Mouse (Mus musculus): Measurements from ENCODE around the gene Zfp36. TPM values are rescaled to one million over a fixed set of nuclear protein-coding genes. Genes with fewer than 3 reads are reported as not detected.
A peak's percentile ranks its signal among the peaks of the same experiment; 100 is the strongest.

Zfp36 gene
- polyA plus RNA-seq, 1 experiment from 2014 or later = 17.9 TPM

GRCm38 (mm10) chr7:28361647-28362341 lies 18.3 kb downstream of the Zfp36 start:
- 92% methylated on average over 20 of the region's 20 CpGs for WGBS
- no peak overlapping the region for H3K9ac ChIP-seq
- H3K27ac ChIP-seq = no peak overlapping the region

GRCm38 (mm10) chr7:28360291-28360690 lies 19.8 kb downstream of the Zfp36 start:
- Histone ChIP-seq H3K4me3 (no peak overlapping the region), H3K27ac (no peak overlapping the region), H3K9me3 (no peaks in the 10 kb centered on the region), H3K36me3 (peaks cover 55% of the 10 kb centered on the region), H3K4me2 (no peak overlapping the region), H3K27me3 (no peaks in the 10 kb centered on the region), H3K4me1 (peaks cover 26% of the 10 kb centered on the region), H3K9ac (no peak overlapping the region)
- 87% methylated on average over 6 of the region's 6 CpGs for WGBS
- ATAC-seq (ENCODE audit: borderline replicate concordance, extremely low read depth, low FRiP score, low TSS enrichment) = no peak

More at GRCm38 (mm10) chr7:28361647-28362341, 18.3 kb downstream of the Zfp36 start:
- H3K4me2 ChIP-seq = no peak overlapping the region
- H3K9me3 ChIP-seq = no peaks in the 10 kb centered on the region
- no peak overlapping the region for H3K4me3 ChIP-seq
- H3K36me3 ChIP-seq = peaks cover 70% of the 10 kb centered on the region
- no peaks in the 10 kb centered on the region for H3K27me3 ChIP-seq
- peaks cover 23% of the 10 kb centered on the region for H3K4me1 ChIP-seq
- ATAC-seq (ENCODE audit: borderline replicate concordance, extremely low read depth, low FRiP score, low TSS enrichment) = no peak

GRCm38 (mm10) chr7:28359854-28360253 lies 20.2 kb downstream of the Zfp36 start:
- Histone ChIP-seq H3K9me3 (no peaks in the 10 kb centered on the region), H3K4me2 (no peak overlapping the region), H3K4me1 (peaks cover 26% of the 10 kb centered on the region), H3K4me3 (no peak overlapping the region), H3K27me3 (no peaks in the 10 kb centered on the region), H3K36me3 (peaks cover 54% of the 10 kb centered on the region), H3K9ac (no peak overlapping the region), H3K27ac (no peak overlapping the region)
- WGBS = 84% methylated on average over 10 of the region's 10 CpGs
- no peak for ATAC-seq (ENCODE audit: borderline replicate concordance, extremely low read depth, low FRiP score, low TSS enrichment)

- no peak for ATAC-seq (ENCODE audit: borderline replicate concordance, extremely low read depth, low FRiP score, low TSS enrichment)
- WGBS = 48% methylated on average over 7 of the region's 7 CpGs
- H3K9me3 ChIP-seq = no peaks in the 10 kb centered on the region
- no peaks in the 10 kb centered on the region for H3K27me3 ChIP-seq
- peaks cover 26% of the 10 kb centered on the region for H3K4me1 ChIP-seq
- H3K9ac ChIP-seq = no peak overlapping the region
- H3K4me3 ChIP-seq = no peak overlapping the region
- no peak overlapping the region for H3K4me2 ChIP-seq
- peak overlapping the region; percentile 85 for H3K27ac ChIP-seq
- H3K36me3 ChIP-seq = peaks cover 53% of the 10 kb centered on the region
Measured at GRCm38 (mm10) chr7:28358431-28358830, 21.6 kb downstream of the Zfp36 start.

GRCm38 (mm10) chr7:28357984-28358383 lies 22.1 kb downstream of the Zfp36 start:
- H3K4me2 ChIP-seq = 0 out of 2 replicates have a peak overlapping the region, but pooled peaks have one; percentile 0
- peak overlapping the region; percentile 85 for H3K27ac ChIP-seq
- no peak overlapping the region for H3K9ac ChIP-seq
- no peaks in the 10 kb centered on the region for H3K27me3 ChIP-seq
- WGBS = 3% methylated on average over 5 of the region's 5 CpGs
- no peaks in the 10 kb centered on the region for H3K9me3 ChIP-seq
- peaks cover 54% of the 10 kb centered on the region for H3K36me3 ChIP-seq
- H3K4me1 ChIP-seq = peaks cover 26% of the 10 kb centered on the region
- no peak overlapping the region for H3K4me3 ChIP-seq
- ATAC-seq (ENCODE audit: borderline replicate concordance, extremely low read depth, low FRiP score, low TSS enrichment) = no peak

GRCm38 (mm10) chr7:28356981-28357380 lies 23.1 kb downstream of the Zfp36 start:
- peak; percentile 66 for ATAC-seq (ENCODE audit: borderline replicate concordance, extremely low read depth, low FRiP score, low TSS enrichment)
- no peaks in the 10 kb centered on the region for H3K27me3 ChIP-seq
- WGBS = 9% methylated on average over 5 of the region's 5 CpGs
- H3K36me3 ChIP-seq = peaks cover 59% of the 10 kb centered on the region
- no peak overlapping the region; the same call in 1 of the 2 replicates for H3K9ac ChIP-seq
- peak overlapping the region; percentile 85 for H3K27ac ChIP-seq
- H3K4me3 ChIP-seq = no peak overlapping the region
- peaks cover 29% of the 10 kb centered on the region for H3K4me1 ChIP-seq
- no peak overlapping the region for H3K4me2 ChIP-seq
- no peaks in the 10 kb centered on the region for H3K9me3 ChIP-seq

GRCm38 (mm10) chr7:28355221-28355620 lies 24.8 kb downstream of the Zfp36 start:
- Histone ChIP-seq H3K27ac (no peak overlapping the region), H3K4me3 (no peak overlapping the region), H3K9me3 (no peaks in the 10 kb centered on the region), H3K4me2 (no peak overlapping the region), H3K4me1 (peaks cover 35% of the 10 kb centered on the region), H3K27me3 (no peaks in the 10 kb centered on the region), H3K9ac (no peak overlapping the region), H3K36me3 (peaks cover 44% of the 10 kb centered on the region)
- WGBS = 76% methylated on average over 3 of the region's 3 CpGs
- no peak for ATAC-seq (ENCODE audit: borderline replicate concordance, extremely low read depth, low FRiP score, low TSS enrichment)

- 86% methylated on average over 3 of the region's 3 CpGs for WGBS
- Histone ChIP-seq H3K4me2 (no peak overlapping the region), H3K36me3 (peaks cover 38% of the 10 kb centered on the region), H3K4me3 (no peak overlapping the region), H3K9ac (no peak overlapping the region), H3K4me1 (peaks cover 41% of the 10 kb centered on the region), H3K27ac (no peak overlapping the region), H3K9me3 (no peaks in the 10 kb centered on the region), H3K27me3 (no peaks in the 10 kb centered on the region)
- ATAC-seq (ENCODE audit: borderline replicate concordance, extremely low read depth, low FRiP score, low TSS enrichment) = no peak
Measured at GRCm38 (mm10) chr7:28354596-28354995, 25.5 kb downstream of the Zfp36 start.

GRCm38 (mm10) chr7:28354113-28354581 lies 25.9 kb downstream of the Zfp36 start:
- H3K4me2 ChIP-seq = no peak overlapping the region
- H3K4me3 ChIP-seq = no peak overlapping the region
- H3K9ac ChIP-seq = no peak overlapping the region
- ATAC-seq (ENCODE audit: borderline replicate concordance, extremely low read depth, low FRiP score, low TSS enrichment) = no peak
- WGBS = 84% methylated on average over 3 of the region's 3 CpGs
- no peaks in the 10 kb centered on the region for H3K27me3 ChIP-seq
- peaks cover 45% of the 10 kb centered on the region for H3K4me1 ChIP-seq
- H3K27ac ChIP-seq = no peak overlapping the region
- H3K9me3 ChIP-seq = no peaks in the 10 kb centered on the region
- peaks cover 35% of the 10 kb centered on the region for H3K36me3 ChIP-seq

- Histone ChIP-seq H3K27ac (no peak overlapping the region), H3K9me3 (no peaks in the 10 kb centered on the region), H3K9ac (no peak overlapping the region), H3K36me3 (peaks cover 33% of the 10 kb centered on the region), H3K27me3 (no peaks in the 10 kb centered on the region), H3K4me3 (no peak overlapping the region), H3K4me2 (no peak overlapping the region), H3K4me1 (peaks cover 37% of the 10 kb centered on the region)
- 89% methylated on average over 2 of the region's 2 CpGs for WGBS
- ATAC-seq (ENCODE audit: borderline replicate concordance, extremely low read depth, low FRiP score, low TSS enrichment) = no peak
Measured at GRCm38 (mm10) chr7:28353267-28353666, 26.8 kb downstream of the Zfp36 start.

GRCm38 (mm10) chr7:28351676-28352191 lies 28.3 kb downstream of the Zfp36 start:
- no peak for ATAC-seq (ENCODE audit: borderline replicate concordance, extremely low read depth, low FRiP score, low TSS enrichment)
- peaks cover 33% of the 10 kb centered on the region for H3K36me3 ChIP-seq
- no peaks in the 10 kb centered on the region for H3K9me3 ChIP-seq
- no peaks in the 10 kb centered on the region for H3K27me3 ChIP-seq
- peaks cover 23% of the 10 kb centered on the region for H3K4me1 ChIP-seq
- WGBS = 27% methylated on average over 4 of the region's 4 CpGs
- peak overlapping the region; percentile 70 for H3K4me2 ChIP-seq
- no peak overlapping the region for H3K27ac ChIP-seq
- peak overlapping the region; percentile 79 for H3K4me3 ChIP-seq
- H3K9ac ChIP-seq = peak overlapping the region; percentile 95

GRCm38 (mm10) chr7:28350155-28350883 lies 29.7 kb downstream of the Zfp36 start, which contains the start of gene Rps16:
Gene Rps16 (plus strand): TSS chr7:28350652.
- Histone ChIP-seq H3K36me3 (peaks cover 33% of the 10 kb centered on the region), H3K9ac (peak within 1 kb of the TSS; percentile 95), H3K9me3 (no peaks in the 10 kb centered on the region), H3K4me3 (peak within 1 kb of the TSS; percentile 79), H3K4me1 (peaks cover 20% of the 10 kb centered on the region), H3K27ac (peak within 1 kb of the TSS; percentile 86), H3K27me3 (no peaks in the 10 kb centered on the region), H3K4me2 (peak within 1 kb of the TSS; percentile 70)
- peak; percentile 96 for ATAC-seq (ENCODE audit: borderline replicate concordance, extremely low read depth, low FRiP score, low TSS enrichment)
- under 1% methylated on average over 49 of the region's 50 CpGs for whole genome bisulfite sequencing

All from lung, embryonic 15.5 days (tissue).